Mouse (Mus musculus) neutrophil, adult 59 days (primary cell): ENCODE data around the gene Krt86. TPM values are rescaled to one million over a fixed set of nuclear protein-coding genes. Genes with fewer than 3 reads are reported as not detected.

Experiments used
- total RNA-seq, 2 experiments: library from RNA; stranded (reverse); gene quantifications; 1 replicate in 1 of 2; 2 replicates in 1 of 2; pipeline ENCODE4 v1.2.4; 2023

The Krt86 gene
- 1 to 10 TPM; 6.0 to 6.8 TPM for total RNA-seq

DNA sequence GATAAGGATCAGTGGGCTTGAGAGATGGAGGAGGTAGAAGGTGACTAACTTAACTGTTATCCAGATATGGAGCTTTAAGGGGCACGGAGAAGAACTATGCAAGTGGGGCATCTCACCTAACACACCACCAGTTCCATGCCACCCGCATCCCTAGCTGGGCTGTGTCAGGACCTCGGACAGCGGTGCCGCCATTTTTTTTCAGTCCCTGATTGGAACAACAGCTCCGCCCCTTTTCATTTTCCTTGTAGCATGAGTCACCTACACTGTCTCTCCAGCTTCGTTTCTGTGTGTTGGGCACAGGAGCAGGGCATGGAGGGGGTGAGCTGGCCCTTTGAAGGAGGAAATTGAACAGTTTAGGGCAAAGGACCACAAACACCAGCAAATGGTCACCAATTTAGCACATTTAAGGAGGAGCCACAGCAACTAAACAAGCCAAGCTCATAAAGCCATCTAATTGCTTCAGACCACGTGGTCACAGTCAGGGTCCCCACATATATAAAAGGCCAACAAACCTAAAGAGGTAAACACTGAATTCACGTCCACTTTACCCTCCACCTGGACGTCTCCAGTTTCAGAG, at the start of gene Krt86:
TSS of gene Krt86 (plus strand) at position 527 of the 577 bp plus-strand sequence.

DNA sequence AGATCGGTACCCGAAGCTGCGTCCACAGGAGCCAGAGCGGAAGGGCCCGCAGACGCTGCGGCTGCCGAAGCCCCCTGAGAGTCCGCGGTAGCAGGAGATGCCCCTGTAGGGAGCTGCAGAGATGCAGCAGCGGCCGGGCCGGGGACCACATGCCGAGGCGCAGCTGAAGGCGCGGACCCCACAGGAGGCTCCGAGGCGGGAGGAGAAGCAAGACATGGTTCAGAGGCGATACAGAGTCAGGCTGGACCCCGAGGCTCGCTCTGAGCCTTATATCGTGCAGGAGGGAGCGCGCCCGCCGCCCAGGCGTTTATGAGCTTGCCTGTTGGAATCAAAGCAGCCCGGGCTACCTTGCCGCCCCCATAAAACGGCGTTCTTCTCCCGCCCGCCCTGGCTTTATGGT, 34.7 kb upstream of the Krt86 start, which contains the start of gene Krt87:
TSS of gene Krt87 (minus strand) at position 250 of the 400 bp plus-strand sequence.

DNA sequence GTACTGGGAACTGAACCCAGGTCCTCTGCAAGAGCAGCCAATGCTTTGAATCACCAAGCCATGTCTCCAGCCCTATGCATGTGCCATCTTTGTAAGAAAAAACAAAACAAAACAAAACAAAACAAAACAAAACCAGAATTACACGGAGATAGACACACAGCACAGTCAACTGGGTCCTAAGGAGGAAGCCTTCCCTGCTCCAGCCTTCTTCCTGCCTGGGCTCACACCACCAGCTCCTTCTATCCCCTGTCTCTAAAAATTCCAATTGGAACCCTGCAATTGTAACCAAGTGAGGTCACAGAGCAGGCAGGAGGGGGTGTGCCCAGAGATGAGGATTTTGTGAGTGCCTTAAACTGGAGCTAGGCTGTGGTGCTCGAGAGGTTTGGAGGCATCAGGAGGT, 25.8 kb upstream of the Krt86 start, which contains the start of gene Krt88:
TSS of gene Krt88 (plus strand) at position 301 of the 400 bp plus-strand sequence.

DNA sequence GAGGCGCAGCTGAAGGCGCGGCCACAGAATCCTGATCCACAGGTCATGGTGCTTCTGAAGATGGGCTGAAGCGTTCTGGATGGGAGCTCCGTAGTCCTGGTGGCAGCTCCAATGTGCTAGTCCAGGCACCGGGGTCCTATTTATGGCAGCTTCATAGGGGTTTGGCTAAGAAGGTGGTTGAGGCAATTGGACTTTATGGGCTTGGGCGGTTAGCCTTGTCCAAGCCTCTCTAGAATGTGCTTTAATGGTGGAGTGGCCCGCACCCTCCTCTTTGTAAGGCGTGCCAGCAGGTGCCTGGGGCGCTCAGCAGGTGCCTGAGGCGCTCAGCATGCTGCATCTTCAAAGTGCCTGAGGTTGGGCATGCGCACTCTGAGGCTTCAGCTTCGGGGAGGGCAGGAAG, 9.6 kb upstream of the Krt86 start, which contains the start of gene Krt81:
TSS of gene Krt81 (minus strand) at position 101 of the 400 bp plus-strand sequence.

DNA sequence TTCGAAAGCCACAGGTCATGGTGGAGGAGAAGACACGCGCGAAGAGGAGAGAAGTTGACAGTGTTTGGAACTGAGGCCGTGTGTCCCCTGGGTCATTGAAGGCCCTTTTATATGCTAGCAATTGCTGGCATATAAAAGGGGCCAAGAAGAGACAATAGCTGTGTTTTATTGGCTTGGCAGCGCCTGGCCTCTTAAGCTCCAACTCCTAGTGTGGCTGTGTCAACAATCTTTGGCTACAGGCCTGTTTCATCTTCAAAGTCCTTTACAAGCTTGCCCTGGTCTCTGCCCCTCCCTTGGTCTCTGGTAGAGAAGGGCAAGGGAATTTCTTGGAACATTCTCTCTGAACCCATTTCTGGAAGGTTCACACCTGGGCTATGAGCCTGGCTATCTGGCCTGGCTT, 18.2 kb downstream of the Krt86 start, which contains the start of gene Krt83:
TSS of gene Krt83 (minus strand) at position 82 of the 400 bp plus-strand sequence.

DNA sequence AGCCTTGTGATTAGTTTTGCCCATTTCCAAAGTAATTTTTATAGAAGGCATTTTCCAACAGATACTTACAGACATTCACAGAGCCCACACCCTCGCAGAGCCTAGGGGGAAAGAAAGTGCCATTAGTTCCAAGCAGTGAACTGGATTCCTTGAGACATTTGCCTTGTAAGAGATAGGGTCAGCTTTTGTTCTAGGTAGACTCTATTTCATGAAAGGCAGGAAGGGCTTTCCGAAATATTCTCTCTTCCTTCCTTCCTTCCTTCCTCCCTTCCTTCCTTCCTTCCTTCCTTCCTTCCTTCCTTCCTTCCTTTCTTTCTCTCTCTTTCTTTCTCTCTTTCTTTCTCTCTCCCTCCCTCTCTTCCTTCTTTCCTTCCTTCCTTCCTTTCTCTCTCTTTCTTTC, 43.9 kb downstream of the Krt86 start, which contains the start of gene Gm49425:
TSS of gene Gm49425 (minus strand) at position 101 of the 400 bp plus-strand sequence.

Other genes starting within 250 kb of the Krt86 start
- gene Grasp, start 249.3 kb upstream of the Krt86 start, total RNA-seq, result 1 to 10 TPM; 1.3 to 2.9 TPM
- 100 to 1,000 TPM; 104 to 130 TPM for gene Nr4a1, start 219.2 kb upstream of the Krt86 start, total RNA-seq
- gene Atg101, start 189.2 kb upstream of the Krt86 start, total RNA-seq, result 10 to 100 TPM; 54.9 to 57.1 TPM
- gene 6030408B16Rik, start 180.3 kb upstream of the Krt86 start, total RNA-seq, result under 1 TPM; 0.24 to 0.31 TPM
- 10 to 100 TPM; 24.2 to 32.4 TPM for gene Krt80, start 103.3 kb upstream of the Krt86 start, total RNA-seq
- gene Krt7, start 62.4 kb upstream of the Krt86 start, total RNA-seq, result 1 to 10 TPM; 3.9 to 4.6 TPM
- not detected for gene Krt87, start 34.7 kb upstream of the Krt86 start, total RNA-seq
- not detected for gene Krt88, start 25.7 kb upstream of the Krt86 start, total RNA-seq
- gene Krt81, start 9.7 kb upstream of the Krt86 start, total RNA-seq, result 1 to 10 TPM; 1.5 to 2.8 TPM
- 10 to 100 TPM; 27.0 to 28.1 TPM for gene Krt83, start 18.0 kb downstream of the Krt86 start, total RNA-seq
- gene Gm49425, start 43.8 kb downstream of the Krt86 start, total RNA-seq, result not detected
- not detected for gene Krt84, start 59.3 kb downstream of the Krt86 start, total RNA-seq
- gene Krt82, start 77.2 kb downstream of the Krt86 start, total RNA-seq, result not detected
- gene Krt90, start 89.5 kb downstream of the Krt86 start, total RNA-seq, result not detected
- gene Krt75, start 100.4 kb downstream of the Krt86 start, total RNA-seq, result under 1 TPM; 0.73 to 0.76 TPM
- not detected for gene Gm5414, start 154.7 kb downstream of the Krt86 start, total RNA-seq
- not detected for gene Gm5478, start 173.9 kb downstream of the Krt86 start, total RNA-seq
- not detected for gene Krt6b, start 206.8 kb downstream of the Krt86 start, total RNA-seq
- not detected for gene Krt6a, start 220.8 kb downstream of the Krt86 start, total RNA-seq
- gene Krt5, start 239.4 kb downstream of the Krt86 start, total RNA-seq, result not detected